Mouse (Mus musculus): Measurements from ENCODE around the gene Cdipt. TPM values are rescaled to one million over a fixed set of nuclear protein-coding genes. Genes with fewer than 3 reads are reported as not detected.

Gene Cdipt
- 33.1 and 56.3 TPM in 2 replicates for total RNA-seq (2017)

GRCm38 (mm10) chr7:126975893-126975949 is at the start of gene Cdipt:
Gene Cdipt (plus strand): TSS chr7:126975914.
- ATAC-seq (replicated peaks in 1 of 2; ENCODE audit: insufficient read depth in 1 of 2, low FRiP score in 2 of 2, low TSS enrichment in 1 of 2, low read depth in 1 of 2, poor library complexity in 2 of 2, severe bottlenecking in 2 of 2) = no peak

GRCm38 (mm10) chr7:126926299-126926698 is 49.4 kb upstream of the Cdipt start:
- ATAC-seq (replicated peaks in 1 of 2; ENCODE audit: insufficient read depth in 1 of 2, low FRiP score in 2 of 2, low TSS enrichment in 1 of 2, low read depth in 1 of 2, poor library complexity in 2 of 2, severe bottlenecking in 2 of 2) = no peak

GRCm38 (mm10) chr7:126928384-126929037 is 47.2 kb upstream of the Cdipt start, which contains the start of gene Kctd13:
Gene Kctd13 (plus strand): TSS chr7:126928879.
- peak; percentile 82 to 91 for ATAC-seq (replicated peaks in 1 of 2; ENCODE audit: insufficient read depth in 1 of 2, low FRiP score in 2 of 2, low TSS enrichment in 1 of 2, low read depth in 1 of 2, poor library complexity in 2 of 2, severe bottlenecking in 2 of 2)

DNA sequence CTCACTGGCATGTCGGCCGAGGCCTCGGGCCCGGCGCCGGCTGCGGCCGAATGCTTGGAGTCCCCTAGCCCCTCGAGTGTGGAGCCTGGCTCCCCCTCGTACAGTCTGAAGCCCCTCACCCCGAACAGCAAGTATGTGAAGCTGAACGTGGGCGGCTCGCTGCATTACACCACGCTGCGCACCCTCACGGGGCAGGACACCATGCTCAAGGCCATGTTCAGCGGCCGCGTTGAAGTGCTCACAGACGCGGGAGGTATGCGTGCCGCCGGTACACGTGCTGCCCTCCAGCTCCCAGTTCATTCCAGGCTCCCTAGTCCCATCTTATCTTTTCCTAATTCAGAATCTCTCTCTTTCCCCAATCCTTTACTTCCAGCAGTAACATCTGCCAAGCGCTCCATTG is 46.7 kb upstream of the Cdipt start:
- ATAC-seq (replicated peaks in 1 of 2; ENCODE audit: insufficient read depth in 1 of 2, low FRiP score in 2 of 2, low TSS enrichment in 1 of 2, low read depth in 1 of 2, poor library complexity in 2 of 2, severe bottlenecking in 2 of 2) = peak in 1 of 2 experiments; percentile 14; a peak in 1 of 4 replicates

- no peak for ATAC-seq (replicated peaks in 1 of 2; ENCODE audit: insufficient read depth in 1 of 2, low FRiP score in 2 of 2, low TSS enrichment in 1 of 2, low read depth in 1 of 2, poor library complexity in 2 of 2, severe bottlenecking in 2 of 2)
These were observed 43.1 kb upstream of the Cdipt start for GRCm38 (mm10) chr7:126932652-126933051.

DNA sequence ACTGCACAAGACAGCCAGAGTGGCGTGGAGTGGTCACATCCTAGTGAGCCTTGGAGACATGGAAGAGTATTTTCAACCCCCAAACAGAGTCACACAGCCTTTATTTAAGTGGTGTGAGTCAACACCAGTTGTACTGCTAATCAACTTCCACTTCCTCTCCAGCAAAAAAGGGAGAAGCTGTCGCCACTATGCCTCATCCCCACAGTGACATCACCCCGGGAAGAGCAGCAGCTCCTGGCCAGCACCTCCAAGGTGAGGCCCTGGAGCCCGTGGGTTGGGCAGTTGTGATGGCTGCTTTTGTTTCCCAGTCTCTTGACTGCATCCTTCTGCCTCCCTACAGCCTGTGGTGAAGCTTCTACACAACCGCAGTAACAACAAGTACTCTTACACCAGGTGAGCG is 34.5 kb upstream of the Cdipt start:
- ATAC-seq (replicated peaks in 1 of 2; ENCODE audit: insufficient read depth in 1 of 2, low FRiP score in 2 of 2, low TSS enrichment in 1 of 2, low read depth in 1 of 2, poor library complexity in 2 of 2, severe bottlenecking in 2 of 2) = no peak

DNA sequence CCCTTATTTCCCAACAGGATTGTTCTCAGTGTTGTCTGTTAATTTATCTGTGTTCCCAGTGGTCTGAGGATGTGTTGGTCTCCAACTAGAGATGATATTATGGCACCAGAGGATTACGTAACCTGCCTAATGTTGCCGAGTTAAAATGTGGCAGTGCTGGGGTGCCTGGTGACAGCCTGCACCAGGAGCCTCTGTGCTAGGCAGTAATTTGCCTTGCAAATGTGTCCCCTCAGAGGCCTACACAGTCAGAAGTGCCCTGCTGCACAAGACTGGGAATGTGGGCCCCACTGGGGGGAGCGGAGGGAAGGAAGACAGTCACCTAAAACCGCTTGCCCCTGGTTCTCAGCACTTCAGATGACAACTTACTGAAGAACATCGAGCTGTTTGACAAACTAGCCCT is 33.9 kb upstream of the Cdipt start:
- no peak for ATAC-seq (replicated peaks in 1 of 2; ENCODE audit: insufficient read depth in 1 of 2, low FRiP score in 2 of 2, low TSS enrichment in 1 of 2, low read depth in 1 of 2, poor library complexity in 2 of 2, severe bottlenecking in 2 of 2)

- ATAC-seq (replicated peaks in 1 of 2; ENCODE audit: insufficient read depth in 1 of 2, low FRiP score in 2 of 2, low TSS enrichment in 1 of 2, low read depth in 1 of 2, poor library complexity in 2 of 2, severe bottlenecking in 2 of 2) = peak in 1 of 2 experiments; percentile 61; a peak in 2 of 4 replicates
These were observed 29.2 kb upstream of the Cdipt start for GRCm38 (mm10) chr7:126946530-126946929.

DNA sequence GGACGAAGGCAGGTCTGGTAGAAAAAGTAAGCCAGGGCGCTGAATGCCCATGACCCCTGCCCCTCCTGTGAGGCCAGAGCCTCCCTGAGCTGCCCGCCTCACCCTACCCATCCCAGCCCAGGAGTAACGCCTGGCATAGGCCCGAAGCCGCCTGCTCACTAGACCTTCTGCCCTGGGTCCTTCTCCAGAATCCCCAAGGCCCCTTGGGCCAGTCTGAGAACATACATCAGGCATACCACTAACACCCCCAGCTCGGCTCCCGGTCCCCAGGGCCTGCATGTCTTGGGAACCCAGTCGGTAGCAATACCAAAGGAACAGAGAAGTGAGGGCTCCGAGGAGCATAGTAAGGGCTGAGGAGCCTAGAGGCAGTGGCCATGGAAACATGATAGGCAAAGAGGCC is 27.1 kb upstream of the Cdipt start:
- no peak for ATAC-seq (replicated peaks in 1 of 2; ENCODE audit: insufficient read depth in 1 of 2, low FRiP score in 2 of 2, low TSS enrichment in 1 of 2, low read depth in 1 of 2, poor library complexity in 2 of 2, severe bottlenecking in 2 of 2)

GRCm38 (mm10) chr7:126949403-126949792 is 26.3 kb upstream of the Cdipt start, which contains the start of gene Asphd1:
Gene Asphd1 (minus strand): TSS chr7:126949582.
- no peak for ATAC-seq (replicated peaks in 1 of 2; ENCODE audit: insufficient read depth in 1 of 2, low FRiP score in 2 of 2, low TSS enrichment in 1 of 2, low read depth in 1 of 2, poor library complexity in 2 of 2, severe bottlenecking in 2 of 2)

DNA sequence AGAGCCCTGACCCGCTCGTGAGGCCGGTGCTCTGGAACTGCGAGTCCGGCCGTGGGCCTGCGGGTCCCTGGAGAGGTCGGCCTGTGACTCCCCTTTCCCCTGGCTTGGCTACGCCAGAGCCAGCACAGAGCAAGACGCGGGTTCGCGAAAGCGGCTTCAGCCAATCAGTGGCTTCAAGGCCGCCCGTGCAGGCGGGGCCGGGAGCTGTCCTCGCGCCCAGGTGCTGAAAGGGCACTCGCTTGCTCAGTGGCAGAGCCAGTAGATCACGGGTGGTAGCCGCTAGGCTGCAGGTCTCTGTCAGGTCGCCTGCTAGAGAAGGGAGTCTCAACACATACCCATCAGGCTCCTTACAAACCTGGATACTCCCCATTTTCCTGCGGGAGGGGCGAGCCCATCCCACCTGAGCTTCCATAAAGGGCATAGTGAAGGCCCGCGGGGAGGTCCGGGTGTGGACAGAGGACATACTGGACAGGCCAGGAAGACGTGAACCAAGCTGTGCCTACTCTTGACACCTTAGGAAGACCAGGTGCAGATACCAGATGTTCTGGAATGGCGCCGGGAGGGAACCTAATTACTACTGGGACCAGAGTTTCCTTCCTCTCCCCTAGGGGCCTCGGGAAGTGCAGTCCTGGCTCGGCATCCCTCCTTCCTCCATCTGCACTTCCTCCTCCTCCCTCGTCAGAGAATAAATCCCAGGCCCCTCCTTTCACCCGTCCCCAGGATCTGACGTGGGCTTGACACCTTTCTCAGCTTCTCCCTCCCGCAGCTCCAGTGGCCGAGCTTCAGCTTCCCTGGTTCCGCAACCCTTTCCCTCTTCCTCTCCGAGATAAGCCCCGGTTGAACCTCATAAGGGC is 25.7 kb upstream of the Cdipt start, which contains the start of gene Sez6l2:
Gene Sez6l2 (plus strand): TSS at position 771 of the 854 bp plus-strand sequence.
- ATAC-seq (replicated peaks in 1 of 2; ENCODE audit: insufficient read depth in 1 of 2, low FRiP score in 2 of 2, low TSS enrichment in 1 of 2, low read depth in 1 of 2, poor library complexity in 2 of 2, severe bottlenecking in 2 of 2) = peak; percentile 89 to 90

DNA sequence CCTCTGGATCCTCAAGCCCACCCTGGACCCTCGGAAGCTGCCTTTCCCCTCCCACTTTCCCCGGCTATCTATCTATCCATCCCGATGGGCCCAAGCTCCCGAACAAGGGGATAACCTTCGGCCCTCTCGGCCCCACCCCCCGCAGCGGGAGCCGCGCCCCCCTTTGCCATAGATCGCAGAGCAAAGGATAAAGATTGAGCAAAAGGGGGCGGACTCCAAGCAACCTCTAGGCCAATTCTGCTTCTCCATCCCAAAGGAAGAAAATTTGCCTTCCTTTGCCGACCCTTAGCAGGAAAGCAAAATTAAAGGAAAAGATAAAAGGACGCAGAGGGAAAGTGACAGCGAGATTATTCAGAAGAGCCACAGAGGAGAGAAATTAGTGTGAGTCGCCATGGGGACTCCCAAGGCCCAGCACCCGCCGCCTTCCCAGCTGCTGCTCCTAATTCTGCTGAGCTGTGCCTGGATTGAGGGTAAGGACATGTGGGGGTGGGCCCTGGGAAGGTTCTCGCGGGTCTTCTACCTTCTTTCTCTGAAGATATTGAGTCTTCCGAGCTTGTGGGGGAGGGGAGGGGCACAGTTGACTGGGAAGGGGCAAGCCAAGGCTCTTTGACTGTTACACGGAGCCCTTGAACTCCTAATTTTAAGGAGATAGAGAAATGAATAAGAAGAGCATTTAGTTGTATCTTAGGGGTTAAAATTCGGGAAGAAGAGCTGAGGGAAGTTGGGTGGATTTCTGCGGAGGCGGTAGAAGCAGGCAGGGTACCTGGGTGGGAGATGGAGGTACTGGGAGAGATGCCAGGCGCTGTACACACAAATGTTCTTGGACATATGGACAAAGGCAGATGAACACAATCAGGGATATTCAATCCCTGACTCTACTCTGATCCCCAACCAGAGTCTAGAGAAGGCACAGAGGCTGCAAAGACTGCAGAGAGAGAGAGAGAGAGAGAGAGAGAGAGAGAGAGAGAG is 24.8 kb upstream of the Cdipt start:
- no peak for ATAC-seq (replicated peaks in 1 of 2; ENCODE audit: insufficient read depth in 1 of 2, low FRiP score in 2 of 2, low TSS enrichment in 1 of 2, low read depth in 1 of 2, poor library complexity in 2 of 2, severe bottlenecking in 2 of 2)

DNA sequence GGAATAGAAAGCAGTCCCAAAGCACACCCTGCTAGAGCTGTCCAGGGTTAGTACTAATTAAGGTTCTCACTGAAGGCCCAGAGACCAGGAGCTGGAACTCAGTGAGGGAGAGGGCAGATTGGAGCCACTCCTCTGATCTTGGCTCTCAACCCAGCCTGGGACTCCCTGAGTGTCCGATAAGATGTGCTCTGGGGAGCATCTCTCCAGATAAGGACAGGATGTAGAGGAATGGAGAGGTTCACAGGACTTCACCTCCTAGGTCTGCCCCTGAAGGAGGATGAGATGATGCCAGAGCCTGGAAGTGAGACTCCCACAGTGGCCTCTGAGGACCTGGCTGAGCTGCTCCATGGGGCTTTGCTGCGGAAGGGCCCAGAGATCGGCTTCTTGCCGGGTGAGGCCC is 24.0 kb upstream of the Cdipt start:
- ATAC-seq (replicated peaks in 1 of 2; ENCODE audit: insufficient read depth in 1 of 2, low FRiP score in 2 of 2, low TSS enrichment in 1 of 2, low read depth in 1 of 2, poor library complexity in 2 of 2, severe bottlenecking in 2 of 2) = no peak

GRCm38 (mm10) chr7:126952646-126953045 is 23.1 kb upstream of the Cdipt start:
- ATAC-seq (replicated peaks in 1 of 2; ENCODE audit: insufficient read depth in 1 of 2, low FRiP score in 2 of 2, low TSS enrichment in 1 of 2, low read depth in 1 of 2, poor library complexity in 2 of 2, severe bottlenecking in 2 of 2) = no peak

DNA sequence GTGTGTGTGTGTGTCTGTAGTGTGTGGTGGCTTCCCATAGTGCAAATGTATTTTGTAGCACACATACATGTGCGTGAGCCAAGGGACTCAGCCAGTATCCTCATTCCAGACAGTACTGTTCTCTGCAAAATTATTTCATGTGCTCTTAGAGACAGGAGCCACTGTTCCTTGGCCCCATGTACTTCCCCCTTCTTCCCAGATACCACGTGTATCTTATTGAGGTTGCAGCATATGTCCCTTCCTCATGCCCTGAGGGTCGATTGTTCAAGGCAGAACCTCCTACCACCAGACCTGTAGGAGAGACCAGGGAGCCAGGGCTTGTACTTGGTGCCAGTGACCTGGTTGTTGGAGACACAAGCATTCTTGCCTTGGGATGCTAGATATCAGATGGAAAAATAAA is 20.6 kb upstream of the Cdipt start:
- ATAC-seq (replicated peaks in 1 of 2; ENCODE audit: insufficient read depth in 1 of 2, low FRiP score in 2 of 2, low TSS enrichment in 1 of 2, low read depth in 1 of 2, poor library complexity in 2 of 2, severe bottlenecking in 2 of 2) = no peak

DNA sequence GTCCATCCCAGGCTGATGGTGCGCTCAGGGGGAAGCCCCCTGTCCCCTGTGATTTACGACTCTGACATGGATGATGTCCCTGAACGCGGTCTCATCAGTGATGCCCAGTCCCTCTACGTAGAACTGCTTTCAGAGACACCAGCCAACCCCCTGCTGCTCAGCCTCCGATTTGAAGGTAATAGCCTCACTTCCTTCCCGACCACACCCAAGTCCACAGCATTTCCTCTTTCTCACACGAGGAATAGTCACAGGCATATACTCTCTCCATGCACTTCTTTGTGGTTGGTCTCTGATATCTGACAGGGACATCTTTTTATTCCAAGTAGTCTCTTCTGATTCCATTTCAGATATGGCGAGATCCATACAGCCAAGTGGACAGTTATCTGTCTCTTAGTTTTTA is 15.9 kb upstream of the Cdipt start:
- ATAC-seq (replicated peaks in 1 of 2; ENCODE audit: insufficient read depth in 1 of 2, low FRiP score in 2 of 2, low TSS enrichment in 1 of 2, low read depth in 1 of 2, poor library complexity in 2 of 2, severe bottlenecking in 2 of 2) = no peak

DNA sequence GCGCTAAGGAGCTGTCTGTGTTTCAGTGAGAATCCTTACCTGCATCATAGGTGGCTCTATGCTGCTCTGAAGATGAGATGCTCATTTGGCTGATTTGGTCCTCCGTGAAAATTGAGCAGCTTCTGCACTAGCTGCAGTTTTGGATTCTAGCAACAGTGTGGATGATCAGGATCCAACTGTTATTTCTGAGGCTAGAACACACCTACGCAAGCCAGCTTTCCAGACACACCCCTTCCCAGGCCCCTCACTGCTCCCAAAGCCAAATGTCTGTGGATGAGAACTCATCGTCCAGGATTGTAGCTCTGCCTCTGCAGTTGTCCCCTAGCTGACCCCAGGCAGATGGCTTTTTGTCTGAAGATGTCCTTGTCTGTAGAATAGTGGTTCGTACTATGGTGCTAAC is 14.6 kb upstream of the Cdipt start:
- no peak for ATAC-seq (replicated peaks in 1 of 2; ENCODE audit: insufficient read depth in 1 of 2, low FRiP score in 2 of 2, low TSS enrichment in 1 of 2, low read depth in 1 of 2, poor library complexity in 2 of 2, severe bottlenecking in 2 of 2)

- ATAC-seq (replicated peaks in 1 of 2; ENCODE audit: insufficient read depth in 1 of 2, low FRiP score in 2 of 2, low TSS enrichment in 1 of 2, low read depth in 1 of 2, poor library complexity in 2 of 2, severe bottlenecking in 2 of 2) = no peak
These were observed 13.7 kb upstream of the Cdipt start for GRCm38 (mm10) chr7:126961965-126962364.

All from hematopoietic stem cell, adult 5-6 weeks (primary cell).